Mouse (Mus musculus): ENCODE measurements around the gene 2010003K11Rik. TPM values are rescaled to one million over a fixed set of nuclear protein-coding genes. Genes with fewer than 3 reads are reported as not detected.

The 2010003K11Rik gene
- polyA plus RNA-seq (2012; ENCODE audit: low replicate concordance) = not detected in 2 replicates

GRCm38 (mm10) chr19:4498062-4498933, at the start of gene 2010003K11Rik:
2010003K11Rik (minus strand) TSS chr19:4498583.

DNA sequence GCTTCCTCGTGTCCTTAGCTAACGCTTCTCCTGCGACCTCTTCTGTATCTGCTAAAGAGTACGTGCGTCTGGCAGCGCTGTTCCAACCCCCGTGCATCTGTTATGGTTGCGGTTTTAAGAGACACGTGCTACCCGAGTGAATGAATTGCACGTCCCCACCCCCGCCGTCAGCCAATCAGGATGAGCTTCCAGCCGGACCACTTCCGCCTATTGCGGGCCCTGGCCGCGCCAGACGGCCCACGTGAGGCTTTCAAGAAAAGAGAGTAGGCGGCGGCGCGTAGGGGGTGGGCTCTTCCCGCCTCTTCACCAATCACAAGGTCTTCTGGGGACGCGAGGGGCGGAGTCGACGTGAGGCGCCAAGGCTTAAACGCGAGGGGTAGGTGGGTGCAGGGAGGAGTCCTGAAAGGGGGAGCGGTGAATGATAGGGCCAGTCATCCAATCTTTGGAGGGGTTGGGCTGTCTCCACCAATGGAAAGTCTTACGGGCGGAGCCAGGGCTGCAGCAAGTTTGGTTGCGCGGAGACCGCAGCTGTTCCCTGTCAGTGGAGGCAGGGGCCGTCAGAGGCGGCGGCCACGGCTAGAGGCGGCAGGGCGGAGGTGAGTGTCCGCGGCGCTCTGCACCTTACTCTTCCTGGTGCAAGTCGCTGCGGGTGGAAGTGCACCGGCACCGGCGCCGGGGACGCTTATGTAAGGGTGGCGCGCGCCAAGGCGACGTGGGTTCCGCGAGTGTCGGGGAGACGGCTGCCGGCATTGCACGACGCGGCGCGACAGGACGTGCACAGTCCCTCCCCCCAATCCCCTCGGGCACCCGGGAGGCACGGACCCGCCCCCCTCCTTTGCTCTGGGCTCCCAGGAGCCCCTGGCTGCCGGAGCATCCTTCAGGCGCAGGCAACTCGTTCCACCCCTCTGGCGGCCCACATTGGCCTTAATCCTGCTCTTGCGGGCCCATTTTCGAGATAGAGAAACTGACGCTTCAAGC, 11.9 kb upstream of the 2010003K11Rik start, which contains the start of gene Pcx:
Gene Pcx, plus strand, starts transcription at position 487 of the 978 bp plus-strand sequence.

GRCm38 (mm10) chr19:4477345-4478189, 20.8 kb downstream of the 2010003K11Rik start, which contains the start of gene Syt12:
Syt12 (minus strand) TSS chr19:4477447.

Other genes with a start within 250 kb of the 2010003K11Rik start
- gene Ssh3, start 229.4 kb downstream of the 2010003K11Rik start, polyA plus RNA-seq (2012; ENCODE audit: low replicate concordance) = 5.1 and 6.5 TPM in 2 replicates
- gene Ankrd13d, start 215.4 kb downstream of the 2010003K11Rik start, polyA plus RNA-seq (2012; ENCODE audit: low replicate concordance) = 7.3 and 8.3 TPM in 2 replicates
- 462 and 498 TPM in 2 replicates for gene Grk2, start 192.4 kb downstream of the 2010003K11Rik start, polyA plus RNA-seq (2012; ENCODE audit: low replicate concordance)
- 52.8 and 66.9 TPM in 2 replicates for gene Kdm2a, start 100.3 kb downstream of the 2010003K11Rik start, polyA plus RNA-seq (2012; ENCODE audit: low replicate concordance)
- gene Rhod, start 59.2 kb downstream of the 2010003K11Rik start, polyA plus RNA-seq (2012; ENCODE audit: low replicate concordance) = not detected in 2 replicates
- 0.09 TPM in 1 of 2 replicates, not detected in the other for gene Syt12, start 21.1 kb downstream of the 2010003K11Rik start, polyA plus RNA-seq (2012; ENCODE audit: low replicate concordance)
- gene Pcx, start 11.9 kb upstream of the 2010003K11Rik start, polyA plus RNA-seq (2012; ENCODE audit: low replicate concordance) = 18.9 and 31.7 TPM in 2 replicates
- 8.4 and 9.4 TPM in 2 replicates for gene Lrfn4, start 117.1 kb upstream of the 2010003K11Rik start, polyA plus RNA-seq (2012; ENCODE audit: low replicate concordance)
- 10.5 and 69.0 TPM in 2 replicates for gene Rce1, start 127.1 kb upstream of the 2010003K11Rik start, polyA plus RNA-seq (2012; ENCODE audit: low replicate concordance)
- gene Gm960, start 200.1 kb upstream of the 2010003K11Rik start, polyA plus RNA-seq (2012; ENCODE audit: low replicate concordance) = 1.1 TPM in 1 of 2 replicates, not detected in the other
- 0.06 and 0.20 TPM in 2 replicates for gene Sptbn2, start 212.6 kb upstream of the 2010003K11Rik start, polyA plus RNA-seq (2012; ENCODE audit: low replicate concordance)